Mouse (Mus musculus) kidney, adult 2 months (tissue): ENCODE data around the gene Msh3.

Experiments used
- CTCF ChIP-seq: fragments of 200-500 bp; conservative IDR thresholded peaks from 2 replicates; pipeline ENCODE4 v1.5.1; 2011; ENCODE audit warnings: low read depth, mild to moderate bottlenecking, control low read depth, low read length, moderate library complexity, mixed read lengths; ENCODE audit not compliant: insufficient read depth, insufficient read length
- POLR2A ChIP-seq: fragments of 200-500 bp; IDR thresholded peaks from one replicate; pipeline ENCODE4 v1.6.1; 2011; ENCODE audit warnings: low read depth, low read length, control low read depth

GRCm38 (mm10) chr13:92328000-92328399 lies 26.8 kb downstream of the Msh3 start:
- TF ChIP-seq POLR2A (no peak), CTCF (no peak)
